In the genomic region with DNA sequence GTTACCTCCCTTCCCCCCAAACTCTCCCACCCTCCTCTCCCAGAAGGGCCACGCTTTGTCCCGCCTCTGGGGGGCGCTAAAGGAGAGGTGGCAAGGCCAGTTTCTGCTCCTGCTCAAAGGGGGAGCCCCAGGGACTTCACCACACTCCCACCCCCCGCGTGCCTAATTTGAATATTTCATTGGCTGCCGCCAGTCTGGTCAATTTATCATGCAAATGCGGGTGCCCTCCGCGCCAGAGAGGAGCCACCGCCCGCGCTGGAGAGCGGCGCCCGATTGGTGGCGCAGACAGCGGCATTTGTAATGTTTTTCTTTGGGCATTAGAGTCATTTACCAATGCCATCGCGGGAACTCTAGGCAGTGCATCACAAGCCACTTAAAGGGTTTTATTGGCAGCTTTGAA, we compare ENCODE assay signal across 8 mouse cellular contexts. TPM values are rescaled to one million over a fixed set of nuclear protein-coding genes. Genes with fewer than 3 reads are reported as not detected.
DNase-seq lines count a peak whose midpoint lies in the region; ATAC-seq and TF ChIP-seq lines count a peak whose summit lies in the region.

No protein-coding gene starts in this region.

- TF ChIP-seq EP300 in liver, postnatal 0 days (IDR thresholded peaks at IDR 0.05; ENCODE audit: low read depth) = no peak

- H3K4me3 ChIP-seq in liver, postnatal 0 days (ENCODE audit: low read depth, low read length) = no peak overlapping the region

- H3K4me2 ChIP-seq in liver, postnatal 0 days (ENCODE audit: low read depth, low read length) = no peak overlapping the region

- H3K9ac ChIP-seq in liver, postnatal 0 days (replicated peaks) = no peak overlapping the region

- H3K36me3 ChIP-seq in liver, postnatal 0 days (replicated peaks; ENCODE audit: insufficient read depth, low read length) = no peaks in the 10 kb centered on the region

- ATAC-seq in cerebellum, adult (ENCODE audit: insufficient number of reproducible peaks, low FRiP score, low TSS enrichment) = no peak
- ATAC-seq in hematopoietic stem cell, adult 5-6 weeks (replicated peaks in 1 of 2; ENCODE audit: insufficient read depth in 1 of 2, low FRiP score in 2 of 2, low TSS enrichment in 1 of 2, low read depth in 1 of 2, poor library complexity in 2 of 2, severe bottlenecking in 2 of 2) = peak; percentile 32 to 50; a peak in 3 of 4 replicates
- ATAC-seq in liver, postnatal 0 days = no peak

- no peaks in the 10 kb centered on the region for H3K9me3 ChIP-seq in liver, postnatal 0 days (ENCODE audit: low read length)

- WGBS in liver, postnatal 0 days (ENCODE audit: insufficient replicate concordance) = 2% methylated on average over 19 of the region's 19 CpGs

- no peak overlapping the region for H3K27ac ChIP-seq in liver, postnatal 0 days (ENCODE audit: low read depth)

- peak; percentile 66 to 71 for DNase-seq in cerebellum, postnatal 10 days
- peak; percentile 21 for DNase-seq in urinary bladder, postnatal 14 days (ENCODE audit: low spot score)
- no peak for DNase-seq in urinary bladder, postnatal 36 days (ENCODE audit: low spot score in 2 of 2)
- peak; percentile 25 for DNase-seq in liver, postnatal 0 days
- DNase-seq in retina, embryonic 14.5 days (ENCODE audit: low spot score) = peak; percentile 43
- DNase-seq in ovary, postnatal 14 days (ENCODE audit: low spot score) = no peak

- TF ChIP-seq CTCF in liver, postnatal 0 days (IDR thresholded peaks at IDR 0.05; ENCODE audit: low read depth) = peak; percentile 47

- H3K4me1 ChIP-seq in liver, postnatal 0 days (ENCODE audit: insufficient read depth) = no peaks in the 10 kb centered on the region; the same call in 1 of the 2 replicates

- peaks cover 60% of the 10 kb centered on the region for H3K27me3 ChIP-seq in liver, postnatal 0 days (ENCODE audit: insufficient read depth, low read length)

RNA-seq across cellular contexts. Expression of a gene that starts 7.4 kb away (rescaled TPM):
- 2.4 and 4.4 TPM in 2 replicates for total RNA-seq in hematopoietic stem cell, adult 5-6 weeks (2017)
- polyA plus RNA-seq in liver, postnatal 0 days (2015; fragmentation: Nextera tagmentation; extraction: Ambion mirVana) = 0.60 and 0.76 TPM in 2 replicates

Comparison
In these comparisons a context has a peak if more than half of its experiments do, and no peak if none do; other contexts are left out.
1. DNase-seq: peak in cerebellum, postnatal 10 days (2 of 2), urinary bladder, postnatal 14 days (single experiment), liver, postnatal 0 days (single experiment) and retina, embryonic 14.5 days (single experiment); none in urinary bladder, postnatal 36 days (0 of 2) and ovary, postnatal 14 days (single experiment).
2. ATAC-seq: peak in hematopoietic stem cell, adult 5-6 weeks (2 of 2); none in cerebellum, adult (single experiment) and liver, postnatal 0 days (single experiment).